Mouse (Mus musculus): ENCODE data around the gene Atrnl1. TPM values are rescaled to one million over a fixed set of nuclear protein-coding genes. Genes with fewer than 3 reads are reported as not detected.

Atrnl1 gene
- total RNA-seq, 2 experiments from 2014 or later: 38.3 to 44.4 TPM

DNA sequence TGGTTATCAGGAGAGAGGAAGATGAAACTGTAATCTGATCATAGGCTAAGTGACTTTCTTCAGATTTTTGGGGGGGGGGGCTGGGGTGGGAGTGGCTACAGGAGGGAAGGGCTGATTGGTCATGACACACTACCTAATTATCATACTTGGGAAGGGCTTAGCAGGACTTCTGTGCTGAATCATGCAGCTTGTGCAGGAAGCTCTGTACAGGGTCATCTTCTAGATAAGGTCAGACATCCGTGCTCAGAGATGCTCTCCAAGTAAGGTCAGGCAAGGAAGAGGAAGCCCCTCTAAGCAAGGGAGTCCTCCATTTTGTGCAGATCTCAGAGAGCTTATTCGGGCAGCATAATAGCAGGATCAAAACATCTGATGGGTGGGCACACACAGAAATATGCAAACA is 454.7 kb downstream of the Atrnl1 start:
- DNase-seq (ENCODE audit: low spot score in 2 of 2): no peak

DNA sequence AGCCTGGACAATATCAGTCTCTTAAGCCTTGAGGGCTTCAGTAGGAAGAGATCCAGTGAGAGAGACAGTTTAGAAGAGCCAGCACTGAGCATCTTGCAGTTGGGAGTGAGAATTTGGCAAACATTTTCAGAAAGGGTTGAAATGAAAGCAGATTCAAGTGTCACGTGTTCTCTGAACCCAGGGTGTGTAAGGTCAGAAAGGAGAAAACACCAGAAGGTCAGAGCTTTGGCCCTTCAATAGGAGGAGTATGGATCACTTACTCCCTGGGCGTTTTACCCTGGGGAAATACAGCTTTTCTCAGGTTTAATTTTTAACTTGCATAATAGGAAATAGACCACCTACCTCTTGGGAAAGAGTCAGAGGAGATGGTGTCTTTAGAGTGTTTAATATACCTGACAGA is 457.3 kb downstream of the Atrnl1 start:
- DNase-seq (ENCODE audit: low spot score in 2 of 2): no peak

DNA sequence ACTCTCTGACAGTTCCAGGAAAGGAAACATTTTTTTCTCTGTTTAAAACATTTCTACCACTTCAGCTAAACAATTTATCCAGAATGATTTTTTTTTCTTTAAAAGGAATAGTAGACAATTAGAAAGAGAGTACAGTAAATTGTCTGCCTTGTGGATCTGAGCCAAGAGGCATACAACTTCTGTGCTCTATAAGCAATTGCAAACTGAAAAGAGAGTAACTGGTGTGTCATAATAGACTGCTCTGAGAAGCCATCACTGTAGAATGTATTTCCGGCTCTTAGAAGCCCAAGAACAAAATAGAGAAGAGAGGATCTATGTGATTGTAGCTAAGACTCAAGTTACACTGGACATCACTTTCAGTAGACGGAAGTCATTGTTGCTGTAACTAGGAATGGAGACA is 458.1 kb downstream of the Atrnl1 start:
- DNase-seq (ENCODE audit: low spot score in 2 of 2): no peak

DNA sequence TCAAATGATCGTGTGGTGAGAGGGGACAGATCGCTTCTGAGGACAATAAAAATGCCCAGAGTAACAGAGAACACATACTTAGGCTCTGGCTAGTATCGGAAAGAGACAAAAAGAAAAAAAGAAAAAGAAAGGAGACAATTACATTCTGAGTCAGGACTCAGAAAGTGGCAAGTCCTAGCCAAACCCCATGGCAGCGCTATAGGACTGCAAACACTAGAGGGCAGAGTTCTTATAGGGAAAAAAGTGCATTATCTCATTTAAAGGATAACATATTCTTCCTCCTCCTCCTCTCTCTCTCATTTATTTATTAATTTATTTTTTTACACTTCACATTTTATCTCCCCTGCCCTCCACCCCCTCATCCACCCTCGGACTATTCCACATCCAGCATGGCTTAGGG is 461.6 kb downstream of the Atrnl1 start:
- no peak for DNase-seq (ENCODE audit: low spot score in 2 of 2)

DNA sequence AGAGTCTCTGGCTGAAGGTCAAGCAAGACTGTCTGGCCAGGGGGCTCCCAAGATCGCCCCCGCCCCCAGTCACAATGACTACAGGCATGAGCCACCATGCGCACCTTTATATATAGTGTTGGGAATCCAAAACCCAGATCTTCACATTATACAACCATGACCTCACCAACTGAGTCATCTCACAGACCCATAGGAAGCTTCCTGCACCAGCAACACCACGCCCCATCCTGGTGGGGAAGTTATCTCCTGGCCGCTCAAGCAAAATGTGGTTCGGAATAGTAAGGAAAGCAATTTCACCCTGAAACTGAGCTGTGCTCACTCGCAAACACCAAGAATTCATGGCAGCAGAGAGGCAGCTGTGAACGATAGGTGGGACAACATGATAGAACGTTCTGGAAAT is 462.0 kb downstream of the Atrnl1 start:
- DNase-seq (ENCODE audit: low spot score in 2 of 2): no peak

DNA sequence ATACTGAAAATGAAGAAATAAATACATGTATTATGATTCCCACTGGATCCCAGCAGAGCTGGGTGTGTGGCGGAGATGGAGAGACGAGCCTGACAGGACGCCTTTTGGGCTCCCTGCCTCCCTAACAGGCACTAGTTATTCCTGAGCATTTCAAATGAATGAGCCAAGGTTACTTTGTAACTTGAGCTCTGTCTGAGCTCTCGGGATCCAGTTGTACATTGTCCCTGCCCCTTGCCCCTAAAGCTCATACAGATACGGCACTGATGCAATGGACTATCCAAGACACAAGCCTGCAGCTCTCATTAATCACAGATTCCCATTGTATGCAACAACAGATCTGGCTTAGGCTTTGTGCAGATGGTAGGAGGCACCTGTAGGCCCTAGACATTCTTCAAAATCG is 464.4 kb downstream of the Atrnl1 start:
- DNase-seq (ENCODE audit: low spot score in 2 of 2): no peak

DNA sequence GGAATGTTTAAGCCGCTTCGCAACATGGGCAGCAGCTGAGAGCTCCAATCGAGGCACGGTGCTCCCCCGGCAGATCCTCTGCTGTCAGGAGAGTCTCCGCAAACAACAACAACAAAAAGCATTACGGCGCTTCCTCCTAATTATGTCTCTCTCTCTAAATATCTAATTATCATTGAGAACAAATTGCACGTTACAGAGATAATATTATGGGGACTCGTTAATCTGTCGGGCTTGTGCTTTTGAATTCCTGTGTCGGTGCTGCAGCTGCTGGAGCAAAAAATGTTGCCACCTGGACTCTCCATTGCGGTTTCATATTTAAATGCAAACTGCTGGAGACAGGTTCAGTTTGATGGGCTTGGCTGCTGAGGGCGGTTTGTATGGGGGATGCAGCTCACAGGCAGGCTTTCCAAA is 466.1 kb downstream of the Atrnl1 start:
- no peak for DNase-seq (ENCODE audit: low spot score in 2 of 2)

DNA sequence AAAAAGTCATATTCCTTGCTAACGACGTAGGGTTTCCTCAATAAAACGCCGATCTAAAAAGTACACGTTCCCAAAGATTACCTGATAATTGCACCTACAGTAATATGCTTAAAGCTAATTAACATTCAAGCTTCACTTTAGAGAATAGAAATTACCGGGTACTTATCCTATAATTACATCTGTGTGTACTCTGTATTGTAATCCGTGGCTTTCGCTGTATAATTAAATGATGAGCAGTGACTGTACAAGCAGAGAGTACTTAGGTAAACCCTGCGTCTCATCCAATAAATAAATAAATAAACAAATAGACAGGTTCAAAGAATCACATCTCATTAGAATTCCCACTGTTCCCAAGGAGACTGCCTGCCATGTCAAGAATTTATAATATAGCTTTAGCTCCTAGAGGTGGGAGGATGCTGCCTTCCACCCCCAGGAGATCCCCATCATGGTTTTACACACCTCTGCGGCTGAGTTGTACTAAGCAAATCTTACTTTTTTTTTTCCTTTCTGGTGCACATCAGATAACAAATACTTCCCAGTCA is 466.8 kb downstream of the Atrnl1 start:
- DNase-seq (ENCODE audit: low spot score in 2 of 2): no peak

DNA sequence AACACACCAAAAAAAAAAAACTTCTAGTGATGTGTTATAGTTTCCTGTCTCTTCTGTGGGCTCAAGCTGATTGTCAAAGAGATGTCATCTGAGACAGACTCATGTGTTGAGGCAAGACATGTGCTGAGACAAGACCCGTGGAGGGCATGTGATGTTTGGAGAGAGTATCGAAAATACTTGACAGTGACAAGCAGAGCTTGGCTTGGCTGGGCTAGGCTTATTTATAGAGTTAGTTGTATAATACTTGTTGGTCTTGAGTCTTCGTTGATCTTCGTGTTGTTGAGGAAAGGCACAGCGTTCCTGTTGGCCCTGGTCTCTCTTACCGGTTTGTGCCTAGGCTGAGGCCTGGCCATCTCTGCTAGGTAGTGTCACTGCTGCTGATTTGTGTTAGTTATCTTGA is 469.3 kb downstream of the Atrnl1 start:
- DNase-seq (ENCODE audit: low spot score in 2 of 2): no peak

DNA sequence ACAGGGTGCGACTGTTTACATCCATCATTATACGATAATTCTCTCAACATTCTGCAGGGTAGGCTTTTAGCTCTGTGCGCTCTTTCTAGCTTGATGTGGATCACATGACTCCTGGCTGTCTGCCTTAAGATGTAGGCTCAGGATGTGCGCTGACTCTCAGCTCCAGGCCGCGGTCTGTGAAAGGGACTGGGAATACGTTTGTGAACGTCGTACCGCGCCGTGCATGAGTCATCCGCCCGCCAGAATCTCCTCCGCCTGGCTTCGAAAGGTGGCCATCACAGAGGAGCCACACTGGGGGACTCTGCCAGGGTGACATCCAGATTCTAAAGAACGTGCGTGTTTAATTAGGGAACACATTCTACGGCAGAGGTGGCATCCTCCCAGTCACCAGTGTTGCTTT is 471.9 kb downstream of the Atrnl1 start:
- DNase-seq (ENCODE audit: low spot score in 2 of 2): no peak

DNA sequence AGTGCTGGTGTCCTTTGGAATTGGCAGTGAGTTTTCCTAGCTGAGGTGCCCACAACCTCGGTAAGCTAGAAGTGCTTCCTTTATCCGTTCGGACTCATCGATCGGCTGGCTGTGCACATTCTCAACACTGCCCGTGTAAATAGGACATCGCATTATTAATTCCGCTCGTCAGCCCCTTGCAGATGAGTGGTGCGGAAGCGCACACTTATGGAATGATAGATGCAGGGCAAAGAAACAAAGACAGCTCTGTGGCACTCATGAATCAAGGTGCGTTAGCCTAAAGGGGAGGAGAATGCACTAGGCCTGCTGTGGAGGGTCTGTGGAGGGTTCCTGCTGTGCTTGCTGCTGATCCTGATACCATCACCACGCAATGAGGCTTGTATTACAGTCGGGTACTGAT is 474.0 kb downstream of the Atrnl1 start:
- DNase-seq (ENCODE audit: low spot score in 2 of 2): no peak

DNA sequence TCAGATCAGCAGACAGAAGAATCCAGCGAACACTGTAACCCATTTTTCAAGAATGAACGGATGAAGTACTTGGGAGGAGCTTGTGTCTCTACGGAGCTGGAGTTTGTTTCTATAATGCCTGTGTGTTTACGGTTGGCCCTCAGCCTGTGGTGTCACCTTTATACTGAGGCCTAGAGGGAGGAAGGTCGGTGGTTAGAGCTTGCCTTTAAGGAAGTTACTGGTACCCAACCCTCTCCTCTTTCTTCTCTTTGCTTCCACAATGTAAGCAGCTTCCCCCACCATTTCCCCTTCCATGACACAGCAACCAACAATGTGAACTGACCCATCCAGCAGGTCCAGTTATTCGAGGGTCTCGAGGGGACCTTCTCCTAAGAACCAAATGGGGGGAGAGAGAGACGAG is 475.9 kb downstream of the Atrnl1 start:
- DNase-seq (ENCODE audit: low spot score in 2 of 2): no peak

DNA sequence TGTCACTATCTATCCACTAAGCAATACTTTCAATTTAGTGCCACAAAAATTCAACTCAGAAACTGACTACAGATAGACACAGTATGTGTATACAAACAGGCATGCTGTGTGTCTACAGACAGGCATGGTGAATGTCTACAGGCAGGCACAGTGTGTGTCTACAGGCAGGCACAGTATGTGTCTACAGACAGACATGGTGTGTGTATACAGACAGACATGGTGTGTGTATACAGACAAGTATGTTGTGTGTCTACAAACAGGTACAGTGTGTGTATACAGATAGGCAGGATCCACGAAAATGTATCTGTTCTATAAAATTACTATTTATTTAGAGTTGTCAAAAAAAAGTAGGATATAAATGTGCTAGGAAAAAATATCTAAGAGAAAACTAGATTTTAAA is 477.1 kb downstream of the Atrnl1 start:
- DNase-seq (ENCODE audit: low spot score in 2 of 2): no peak

DNA sequence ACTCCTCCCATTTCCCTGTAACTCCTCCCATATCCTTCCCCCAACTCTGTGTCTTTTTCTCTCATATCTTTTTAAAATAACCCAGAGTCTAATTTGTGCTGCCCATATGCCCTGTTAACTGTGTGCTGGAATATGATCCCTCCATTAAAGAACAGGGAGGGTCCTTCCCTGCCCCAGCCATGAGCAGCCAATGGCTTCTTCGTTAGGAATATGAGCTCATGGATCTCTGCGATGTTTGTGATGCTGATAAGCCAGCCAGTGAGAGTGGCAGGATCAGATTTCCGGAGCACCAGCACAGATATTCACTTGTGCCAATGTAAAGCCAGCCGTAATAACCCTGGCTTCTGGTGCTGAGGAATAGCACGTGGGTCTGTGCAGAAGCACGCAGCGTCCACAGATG is 477.6 kb downstream of the Atrnl1 start:
- DNase-seq (ENCODE audit: low spot score in 2 of 2): no peak

DNA sequence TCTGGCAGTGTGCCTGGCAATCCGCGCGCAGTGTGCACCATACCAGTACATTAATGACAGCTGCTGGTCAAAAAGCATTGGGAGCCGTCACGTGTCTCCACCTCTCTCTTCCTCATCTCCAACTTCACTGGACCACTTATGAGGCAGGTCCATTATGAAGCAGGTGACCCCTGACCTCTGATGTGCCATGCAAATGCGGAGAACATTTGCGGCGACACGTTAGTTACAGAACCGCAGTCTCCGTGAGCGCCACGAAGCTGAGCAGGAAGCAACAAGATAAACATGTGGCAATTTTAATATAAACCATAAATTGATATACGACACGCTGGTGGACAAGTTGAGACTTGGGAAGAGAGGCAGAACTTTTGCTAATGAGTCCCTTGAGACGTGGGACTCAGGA is 481.1 kb downstream of the Atrnl1 start:
- DNase-seq (ENCODE audit: low spot score in 2 of 2): no peak

DNA sequence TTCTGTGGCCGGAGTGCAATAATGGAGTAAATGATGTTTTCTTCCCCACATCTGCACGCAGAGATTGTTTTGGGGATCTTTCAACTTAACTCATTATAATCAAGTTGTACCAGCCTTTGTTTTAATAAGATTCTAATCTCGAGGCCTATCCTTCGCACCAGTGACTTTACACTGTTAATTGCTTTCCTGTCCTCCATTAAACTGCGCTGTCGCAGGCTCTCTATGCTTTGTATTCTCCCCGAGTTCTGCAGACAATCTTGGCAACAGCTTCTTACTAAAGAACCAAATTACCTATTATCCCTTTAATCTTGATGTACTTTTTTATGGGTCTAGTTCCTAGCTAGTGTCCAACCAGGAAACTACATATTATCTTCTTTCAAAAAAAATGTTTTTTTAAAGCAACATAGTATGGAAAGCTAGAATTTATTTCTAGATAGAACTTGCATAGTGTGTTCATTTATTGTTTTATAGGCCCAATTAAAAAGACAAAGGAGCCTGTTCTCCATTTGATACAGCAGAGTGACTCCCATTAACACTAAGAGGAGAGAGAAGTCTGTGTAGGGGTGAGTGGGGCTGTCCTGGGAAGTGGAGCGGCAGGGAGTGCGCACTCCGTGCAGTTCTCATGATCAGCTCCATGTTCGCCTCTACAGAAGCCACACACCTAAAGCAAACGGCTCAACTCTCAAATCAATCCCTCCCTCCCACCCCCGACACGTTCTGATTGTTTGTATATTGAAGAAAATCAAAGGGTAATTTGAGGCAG is 484.1 kb downstream of the Atrnl1 start:
- no peak for DNase-seq (ENCODE audit: low spot score in 2 of 2)

DNA sequence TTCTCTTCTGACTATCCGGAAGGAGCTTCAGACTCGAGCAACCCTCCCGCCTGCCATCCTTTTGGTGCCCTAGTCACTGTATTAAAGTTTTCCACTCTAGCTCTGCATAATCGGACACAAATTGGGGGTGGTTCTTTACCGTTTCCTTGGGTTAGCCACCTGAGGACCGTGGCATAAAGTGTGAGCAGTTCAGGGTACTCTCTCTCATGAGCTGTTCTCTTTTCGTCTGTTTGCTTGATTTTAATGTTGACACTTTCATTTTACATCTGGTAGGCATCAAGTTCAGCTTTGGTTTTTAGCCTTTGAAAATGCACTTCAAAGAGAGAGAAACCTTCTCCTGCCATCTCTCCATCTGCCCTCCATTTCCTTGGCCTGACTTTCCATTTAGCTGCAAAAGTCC is 484.9 kb downstream of the Atrnl1 start:
- no peak for DNase-seq (ENCODE audit: low spot score in 2 of 2)

DNA sequence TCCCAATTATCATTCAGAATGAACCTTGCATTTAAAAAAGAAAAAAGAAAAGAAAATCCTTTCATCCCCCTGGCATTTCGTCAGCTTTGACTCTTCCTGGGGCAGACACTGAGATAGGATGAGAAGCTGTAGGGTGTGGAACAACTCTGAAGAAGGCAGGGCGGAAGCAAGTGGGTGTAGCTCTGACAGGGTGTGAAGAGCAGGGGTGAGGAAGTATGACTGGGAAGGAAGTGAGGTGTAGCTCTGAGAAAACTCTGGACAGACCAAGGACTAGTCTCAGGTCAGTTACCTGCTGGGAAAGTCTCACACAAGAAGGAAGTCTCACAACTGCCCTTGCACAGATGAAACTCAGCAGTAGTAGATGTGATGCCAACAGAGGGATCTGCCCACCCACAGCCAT is 486.4 kb downstream of the Atrnl1 start:
- DNase-seq (ENCODE audit: low spot score in 2 of 2): no peak

DNA sequence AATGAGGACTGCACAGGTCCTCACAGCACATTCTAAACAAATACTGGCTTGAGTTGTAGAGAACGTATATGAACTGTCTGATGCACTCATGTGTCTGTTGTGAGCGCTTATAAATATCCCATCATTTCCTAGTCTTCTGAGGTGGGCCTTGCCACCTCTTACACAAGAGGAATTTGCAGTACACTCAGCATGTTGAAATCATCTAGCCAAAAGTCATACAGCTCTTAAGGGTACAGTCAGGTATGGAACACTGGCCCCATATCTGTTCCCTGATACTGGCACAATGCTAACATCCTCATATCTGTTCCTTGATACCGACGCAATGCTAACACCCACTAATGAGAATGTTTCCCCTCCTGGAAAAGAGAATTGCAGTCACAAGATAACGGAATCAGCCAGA is 488.7 kb downstream of the Atrnl1 start:
- no peak for DNase-seq (ENCODE audit: low spot score in 2 of 2)

DNA sequence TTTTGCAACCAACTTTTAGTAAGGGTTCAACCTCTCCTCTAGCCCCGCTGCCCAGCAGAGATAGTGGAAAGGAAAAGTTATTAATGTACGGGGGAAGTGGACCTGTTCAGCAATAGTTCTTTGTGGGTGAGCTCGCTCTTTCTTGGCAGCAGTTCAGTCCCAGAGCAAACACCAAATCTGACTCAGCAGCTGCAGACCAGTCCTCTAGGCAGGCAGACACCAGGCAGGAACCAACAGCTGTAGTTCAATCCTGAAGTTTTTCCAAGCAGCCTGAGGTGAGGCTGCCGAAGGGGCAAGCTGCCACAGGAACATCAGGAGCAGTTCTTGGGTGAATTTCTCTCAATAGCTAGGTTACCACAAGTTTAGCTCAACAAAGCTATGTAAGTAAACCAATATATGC is 489.5 kb downstream of the Atrnl1 start:
- no peak for DNase-seq (ENCODE audit: low spot score in 2 of 2)

DNA sequence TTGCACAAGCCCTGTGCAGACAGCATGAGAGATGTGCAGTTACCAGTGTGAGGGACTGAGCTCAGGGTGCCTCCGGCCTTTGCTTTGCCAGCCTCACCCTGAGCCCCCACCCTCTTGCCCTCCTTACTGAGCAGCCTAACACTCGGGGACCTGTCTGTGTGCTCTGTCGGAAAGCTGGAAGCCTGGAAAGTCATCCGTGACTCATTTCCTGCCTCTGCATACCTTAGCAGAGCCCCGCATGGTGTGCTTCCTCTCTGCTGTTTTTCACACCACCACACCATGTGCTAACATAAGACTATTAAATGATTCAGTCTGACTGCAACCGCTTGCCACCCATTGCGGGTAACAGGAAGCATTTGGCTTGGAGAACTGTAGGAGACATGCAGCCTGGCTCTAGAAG is 493.7 kb downstream of the Atrnl1 start:
- no peak for DNase-seq (ENCODE audit: low spot score in 2 of 2)

DNA sequence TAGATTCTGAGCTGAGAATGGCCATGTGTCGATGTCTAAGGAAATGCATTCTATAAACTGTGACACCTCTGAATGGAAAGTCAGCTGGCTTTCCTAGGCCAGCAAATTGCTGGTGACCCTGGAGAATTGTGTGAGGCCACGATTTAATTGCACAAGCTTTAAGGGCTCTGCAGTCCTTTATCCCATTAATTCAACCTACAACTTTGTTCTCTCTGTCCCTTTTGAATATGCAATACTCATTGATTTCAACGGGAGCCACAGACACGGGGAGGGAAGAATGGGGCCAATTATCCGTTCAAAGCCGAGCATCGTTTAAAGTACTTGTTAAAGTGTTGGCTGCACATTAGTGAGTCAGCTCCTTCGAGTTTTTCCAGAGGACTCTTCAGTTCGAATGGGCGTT is 496.8 kb downstream of the Atrnl1 start:
- no peak for DNase-seq (ENCODE audit: low spot score in 2 of 2)

DNA sequence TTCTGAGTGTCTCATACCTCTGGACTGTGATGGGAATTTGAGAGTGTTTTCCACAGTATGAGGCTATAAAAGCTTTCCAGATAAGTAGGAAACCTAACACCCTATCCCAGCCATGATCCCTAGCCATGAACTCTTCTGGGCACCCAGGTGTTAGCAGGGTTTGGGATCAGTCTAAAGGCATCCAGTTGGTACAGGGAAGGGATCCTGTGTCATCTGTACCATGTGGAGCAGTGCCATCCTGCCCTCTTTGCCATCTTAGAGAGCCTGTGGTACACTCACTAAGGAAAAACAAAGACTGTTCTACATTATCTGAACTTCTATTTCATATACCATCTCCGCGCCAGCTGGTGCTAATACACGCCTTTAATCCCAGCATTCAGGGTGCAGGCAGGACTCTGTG is 499.7 kb downstream of the Atrnl1 start:
- DNase-seq (ENCODE audit: low spot score in 2 of 2): no peak
